29 mouse cellular contexts compared by ENCODE assay signal in the genomic region with DNA sequence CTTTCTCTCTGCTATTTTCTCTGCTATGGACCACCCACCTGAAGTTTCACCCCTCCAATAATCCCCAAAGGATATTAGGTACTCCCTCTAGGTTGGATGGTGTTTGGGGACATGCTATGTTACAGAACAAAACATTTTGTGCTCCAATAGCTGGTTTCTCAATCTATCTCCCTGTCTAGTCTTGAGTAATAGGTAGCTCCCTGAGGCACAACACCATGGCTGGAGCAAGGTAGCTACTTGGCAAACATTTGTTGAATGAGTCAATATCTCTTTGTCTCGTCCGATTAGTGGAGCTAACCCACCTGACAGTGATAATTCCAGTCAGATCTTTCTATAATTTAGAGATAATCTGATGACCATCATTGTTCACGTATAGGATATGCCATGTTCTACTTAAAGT.
"Had no signal": no experiment of that assay in that cellular context is flagged by ENCODE, and none has a peak within 500 bp of the region (broad histone marks: within the 10 kb centered on the region; RNA-seq: fewer than 3 reads in every experiment).

No protein-coding gene starts in this region.

- H3K9ac ChIP-seq: embryonic facial prominence, embryonic 12.5 days; embryonic facial prominence, embryonic 13.5 days; embryonic facial prominence, embryonic 15.5 days; forebrain, embryonic 12.5 days; forebrain, embryonic 13.5 days; forebrain, embryonic 15.5 days; forebrain, postnatal 0 days had no signal

- H3K27me3 ChIP-seq: embryonic facial prominence, embryonic 12.5 days; embryonic facial prominence, embryonic 13.5 days; embryonic facial prominence, embryonic 15.5 days; forebrain, embryonic 12.5 days; forebrain, embryonic 13.5 days; forebrain, embryonic 15.5 days had no signal

- H3K27ac ChIP-seq: embryonic facial prominence, embryonic 10.5 days; embryonic facial prominence, embryonic 12.5 days; embryonic facial prominence, embryonic 13.5 days; embryonic facial prominence, embryonic 15.5 days; forebrain, embryonic 10.5 days; forebrain, embryonic 12.5 days; forebrain, embryonic 13.5 days; forebrain, embryonic 15.5 days; gastrocnemius, adult 2 months; heart, adult 2 months had no signal

- H3K4me1 ChIP-seq: embryonic facial prominence, embryonic 10.5 days; embryonic facial prominence, embryonic 12.5 days; embryonic facial prominence, embryonic 13.5 days; embryonic facial prominence, embryonic 15.5 days; forebrain, embryonic 10.5 days; forebrain, embryonic 12.5 days; forebrain, embryonic 13.5 days had no signal

- DNase-seq: cerebellum, adult 2 months; cerebellum, adult 8-10 months; cerebellum, adult 9-10 months; cerebellum, adult 9-11 months; cerebellum, postnatal 10 days; cerebellum, postnatal 14 days; cerebellum, postnatal 25 days; cerebellum, postnatal 36 days; embryo, embryonic 11 days; forebrain, postnatal 0 days; gastrocnemius, adult 2 months; gastrocnemius, postnatal 10 days; gastrocnemius, postnatal 14 days; gastrocnemius, postnatal 25 days; gastrocnemius, postnatal 36 days; heart, adult 11 months; heart, adult 18-20 months; heart, adult 2 months had no signal

- H3K4me2 ChIP-seq: embryonic facial prominence, embryonic 12.5 days; embryonic facial prominence, embryonic 13.5 days; embryonic facial prominence, embryonic 15.5 days; forebrain, embryonic 12.5 days; forebrain, embryonic 13.5 days; forebrain, embryonic 15.5 days had no signal

- H3K9me3 ChIP-seq: embryonic facial prominence, embryonic 10.5 days; embryonic facial prominence, embryonic 12.5 days; embryonic facial prominence, embryonic 13.5 days; embryonic facial prominence, embryonic 15.5 days; forebrain, embryonic 10.5 days; forebrain, embryonic 12.5 days; forebrain, embryonic 13.5 days; forebrain, embryonic 15.5 days had no signal

- H3K36me3 ChIP-seq: embryonic facial prominence, embryonic 10.5 days; embryonic facial prominence, embryonic 12.5 days; embryonic facial prominence, embryonic 13.5 days; embryonic facial prominence, embryonic 15.5 days; forebrain, embryonic 10.5 days; forebrain, embryonic 12.5 days; forebrain, embryonic 15.5 days had no signal

- ATAC-seq: forebrain, embryonic 13.5 days; forebrain, embryonic 14.5 days; forebrain, embryonic 15.5 days; forebrain, embryonic 16.5 days; forebrain, postnatal 0 days had no signal

- H3K4me3 ChIP-seq: embryonic facial prominence, embryonic 10.5 days; embryonic facial prominence, embryonic 12.5 days; embryonic facial prominence, embryonic 13.5 days; embryonic facial prominence, embryonic 15.5 days; erythroblast, embryonic 14.5 days; forebrain, embryonic 10.5 days; forebrain, embryonic 12.5 days; forebrain, embryonic 13.5 days; forebrain, embryonic 15.5 days; gastrocnemius, adult 2 months; heart, adult 2 months had no signal
